Mouse (Mus musculus) ES-E14 (cell line): ENCODE results near the gene Prpf18. TPM values are rescaled to one million over a fixed set of nuclear protein-coding genes. Genes with fewer than 3 reads are reported as not detected.

Source experiments
- DNase-seq: peaks from one replicate; pipeline ENCODE4 v3.0.0-alpha.2; 2013; ENCODE audit warnings: low read depth, low spot score
- H3K27ac ChIP-seq: 2 replicates; pipeline ENCODE4 v1.5.1; 2012; ENCODE audit warnings: low read depth, mild to moderate bottlenecking, low read length, moderate library complexity, mixed read lengths; ENCODE audit not compliant: poor library complexity, insufficient read depth, severe bottlenecking
- H3K36me3 ChIP-seq: 2 replicates; pipeline ENCODE4 v1.6.1; 2012; ENCODE audit warnings: mild to moderate bottlenecking, low read length, moderate library complexity, mixed read lengths; ENCODE audit not compliant: control insufficient read depth, poor library complexity, insufficient read depth, severe bottlenecking
- H3K4me1 ChIP-seq, 2 experiments: fragments of 150-350 bp in 1 of 2; sonication (generic) in 1 of 2; 2 replicates each; pipeline ENCODE4 v1.6.1; 2012; ENCODE audit warnings: low read length in 2 of 2, mild to moderate bottlenecking in 1 of 2, mixed read lengths in 1 of 2; ENCODE audit not compliant: control insufficient read depth in 2 of 2, insufficient read depth in 2 of 2, poor library complexity in 1 of 2
- H3K4me3 ChIP-seq, 2 experiments: fragments of 150-350 bp in 1 of 2; sonication (generic) in 1 of 2; 2 replicates each; pipeline ENCODE4 v1.5.1; 2012; ENCODE audit warnings: low read length in 2 of 2, low read depth in 1 of 2, mild to moderate bottlenecking in 1 of 2, mixed read lengths in 1 of 2; ENCODE audit not compliant: insufficient read depth in 1 of 2, poor library complexity in 1 of 2, severe bottlenecking in 1 of 2
- H3K9ac ChIP-seq: 2 replicates; pipeline ENCODE4 v1.6.1; 2012; ENCODE audit warnings: low read depth, mild to moderate bottlenecking, low read length, mixed read lengths; ENCODE audit not compliant: poor library complexity, insufficient read depth, severe bottlenecking
- H3K9me3 ChIP-seq: fragments of 150-350 bp; sonication (generic); 2 replicates; pipeline ENCODE4 v1.6.1; 2012; ENCODE audit warnings: low read depth, mild to moderate bottlenecking, low read length; ENCODE audit not compliant: control insufficient read depth, insufficient read depth
- CHD2 ChIP-seq: IDR thresholded peaks from 2 replicates; pipeline ENCODE4 v1.6.1; 2014; ENCODE audit warnings: mild to moderate bottlenecking, low read depth, low read length, inconsistent platforms
- HCFC1 ChIP-seq: IDR thresholded peaks from 2 replicates; pipeline ENCODE4 v1.6.1; 2012; ENCODE audit warnings: low read length, inconsistent platforms, borderline replicate concordance; ENCODE audit not compliant: insufficient read depth
- MAFK ChIP-seq: IDR thresholded peaks from 2 replicates; pipeline ENCODE4 v1.6.1; 2014; ENCODE audit warnings: mild to moderate bottlenecking, low read depth, low read length, inconsistent platforms; ENCODE audit not compliant: insufficient read depth
- ZC3H11A ChIP-seq: IDR thresholded peaks from 2 replicates; pipeline ENCODE4 v1.6.1; 2012; ENCODE audit warnings: low read depth, mild to moderate bottlenecking, inconsistent platforms, low read length, borderline replicate concordance
- ZNF384 ChIP-seq: IDR thresholded peaks from 2 replicates; pipeline ENCODE4 v1.6.1; 2012; ENCODE audit warnings: low read depth, low read length, inconsistent platforms
- in situ Hi-C, 2 experiments: fragments of 600-800 bp; cut with MboI; formaldehyde crosslinking; loops; one replicate each; pipeline ENCODE4 v1.15.1; 2025; ENCODE audit warnings: low sequenced_read_pairs in 2 of 2, inconsistent platforms in 1 of 2; ENCODE audit not compliant: unreplicated experiment in 2 of 2
- total RNA-seq: library from RNA; depleted of rRNA; stranded (reverse); fragments of 300-350 nt; gene quantifications from 2 replicates; pipeline ENCODE4 v1.2.3, GENCODE M21; 2012

The Prpf18 gene
- total RNA-seq, 1 experiment, result 22.9 TPM

- in situ Hi-C loops, result no loop called here
- Histone ChIP-seq H3K4me1 (peaks cover 14 to 30% of the 10 kb centered on the region in 2 experiments; a peak in 3 of 4 replicates), H3K9ac (no peak overlapping the region), H3K27ac (no peak overlapping the region), H3K9me3 (no peaks in the 10 kb centered on the region), H3K4me3 (no peak overlapping the region), H3K36me3 (peaks cover 3% of the 10 kb centered on the region; the same call in 1 of the 2 replicates)
- DNase-seq, result no peak
- TF ChIP-seq ZNF384 (no peak), MAFK (no peak), CHD2 (no peak), ZC3H11A (no peak), HCFC1 (no peak)
These were observed 60.3 kb downstream of the Prpf18 start for GRCm38 (mm10) chr2:4591647-4592046.

- Histone ChIP-seq H3K36me3 (peaks cover 3% of the 10 kb centered on the region; the same call in 1 of the 2 replicates), H3K27ac (no peak overlapping the region), H3K9me3 (no peaks in the 10 kb centered on the region), H3K9ac (no peak overlapping the region), H3K4me3 (no peak overlapping the region), H3K4me1 (peaks cover 0 to 11% of the 10 kb centered on the region in 2 experiments; a peak in 1 of 4 replicates)
- DNase-seq, result no peak
- no peak for TF ChIP-seq MAFK
- TF ChIP-seq ZNF384, result no peak
- in situ Hi-C loops, result no loop called here
These were observed 64.1 kb downstream of the Prpf18 start for GRCm38 (mm10) chr2:4587685-4588409.

- in situ Hi-C loops, result no loop called here
- Histone ChIP-seq H3K9ac (no peak overlapping the region), H3K4me1 (peaks cover 0 to 8% of the 10 kb centered on the region in 2 experiments; a peak in 1 of 4 replicates), H3K9me3 (no peaks in the 10 kb centered on the region), H3K36me3 (peaks cover 3% of the 10 kb centered on the region; the same call in 1 of the 2 replicates), H3K4me3 (no peak overlapping the region), H3K27ac (no peak overlapping the region)
- TF ChIP-seq MAFK, result no peak
- TF ChIP-seq ZNF384, result no peak
- no peak for TF ChIP-seq HCFC1
- no peak for TF ChIP-seq CHD2
- DNase-seq, result no peak
These were observed 65.7 kb downstream of the Prpf18 start for GRCm38 (mm10) chr2:4586245-4586644.

- TF ChIP-seq MAFK (no peak), CHD2 (no peak), ZC3H11A (no peak), ZNF384 (no peak), HCFC1 (no peak)
- no peak overlapping the region for H3K4me3 ChIP-seq
- H3K27ac ChIP-seq, result no peak overlapping the region
- H3K9me3 ChIP-seq, result no peaks in the 10 kb centered on the region
- DNase-seq, result no peak
- in situ Hi-C loops, result no loop called here
- H3K36me3 ChIP-seq, result peaks cover 3% of the 10 kb centered on the region; the same call in 1 of the 2 replicates
- peaks cover 0 to 13% of the 10 kb centered on the region in 2 experiments; a peak in 1 of 4 replicates for H3K4me1 ChIP-seq
- no peak overlapping the region for H3K9ac ChIP-seq
These were observed 67.7 kb downstream of the Prpf18 start for GRCm38 (mm10) chr2:4584252-4584651.

- no peaks in the 10 kb centered on the region; the same call in 1 of the 2 replicates for H3K36me3 ChIP-seq
- no peak overlapping the region for H3K27ac ChIP-seq
- H3K4me1 ChIP-seq, result peaks cover 0 to 13% of the 10 kb centered on the region in 2 experiments; a peak in 1 of 4 replicates
- H3K4me3 ChIP-seq, result no peak overlapping the region
- H3K9ac ChIP-seq, result no peak overlapping the region
- TF ChIP-seq ZNF384, result no peak
- no peak for TF ChIP-seq CHD2
- TF ChIP-seq HCFC1, result no peak
- no peak for TF ChIP-seq MAFK
- no peak for TF ChIP-seq ZC3H11A
- no peak for DNase-seq
- in situ Hi-C loops, result no loop called here
- H3K9me3 ChIP-seq, result no peaks in the 10 kb centered on the region
These were observed 69.0 kb downstream of the Prpf18 start for GRCm38 (mm10) chr2:4582930-4583329.
